Mouse (Mus musculus): ENCODE data around the gene Lhfpl2.

The Lhfpl2 gene

DNA sequence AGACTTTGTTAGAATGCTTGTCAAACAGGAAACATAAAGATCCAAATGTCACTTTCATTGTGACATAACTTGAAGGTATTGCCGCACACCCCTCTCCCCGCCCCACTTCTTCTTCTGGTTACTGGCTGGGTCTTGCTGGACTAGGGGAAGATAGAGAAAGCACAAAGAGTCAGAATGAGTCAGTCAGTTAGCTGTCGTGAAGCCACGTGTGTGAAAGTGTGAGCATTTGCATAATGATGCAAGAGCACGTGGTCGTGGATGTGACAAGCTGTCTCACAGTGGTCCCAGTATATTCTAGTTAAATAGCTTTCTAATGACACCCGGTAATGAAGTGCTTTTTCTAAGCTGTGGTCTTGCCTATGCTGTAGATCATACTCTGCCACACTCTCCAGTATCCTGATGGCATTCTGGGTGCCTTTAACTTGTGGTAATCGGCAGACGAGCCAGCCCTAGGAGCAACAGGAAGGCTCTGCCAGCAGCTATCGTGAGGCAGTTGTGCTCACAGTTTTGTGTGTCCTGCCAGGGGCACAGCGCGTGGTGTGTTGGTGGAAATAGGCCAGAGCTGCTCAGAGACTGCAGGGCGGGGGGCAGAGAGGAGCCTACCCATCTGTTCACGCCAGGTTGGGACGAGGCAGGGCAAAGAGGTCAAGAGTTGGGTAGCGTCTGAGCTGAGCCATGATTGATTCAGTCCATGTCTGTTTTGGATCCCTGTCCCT is 40.9 kb downstream of the Lhfpl2 start:
- DNase-seq (ENCODE audit: low spot score in 2 of 2), result peak; percentile 1 to 10

DNA sequence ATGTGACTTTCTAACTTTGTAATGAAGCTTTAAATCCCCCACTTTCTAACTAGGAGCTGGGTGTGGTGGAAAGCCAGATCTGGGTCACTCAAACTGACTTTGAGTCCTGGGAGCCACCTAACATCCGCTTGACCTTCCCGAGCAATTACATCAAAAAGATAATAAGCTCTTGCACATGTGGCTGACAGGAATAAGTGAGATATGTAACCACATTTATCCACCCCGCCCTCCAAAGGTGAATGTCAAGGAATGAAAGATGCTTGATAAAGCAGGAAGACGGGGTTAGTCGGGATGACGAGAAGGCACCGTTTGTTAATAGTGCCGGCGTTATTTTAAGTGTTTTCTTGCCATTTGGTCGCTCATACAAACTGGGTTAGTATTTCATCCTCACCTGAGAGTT is 41.5 kb downstream of the Lhfpl2 start:
- DNase-seq (ENCODE audit: low spot score in 2 of 2), result no peak

GRCm38 (mm10) chr13:94100361-94100760 is 42.8 kb downstream of the Lhfpl2 start:
- DNase-seq (ENCODE audit: low spot score in 2 of 2), result no peak

DNA sequence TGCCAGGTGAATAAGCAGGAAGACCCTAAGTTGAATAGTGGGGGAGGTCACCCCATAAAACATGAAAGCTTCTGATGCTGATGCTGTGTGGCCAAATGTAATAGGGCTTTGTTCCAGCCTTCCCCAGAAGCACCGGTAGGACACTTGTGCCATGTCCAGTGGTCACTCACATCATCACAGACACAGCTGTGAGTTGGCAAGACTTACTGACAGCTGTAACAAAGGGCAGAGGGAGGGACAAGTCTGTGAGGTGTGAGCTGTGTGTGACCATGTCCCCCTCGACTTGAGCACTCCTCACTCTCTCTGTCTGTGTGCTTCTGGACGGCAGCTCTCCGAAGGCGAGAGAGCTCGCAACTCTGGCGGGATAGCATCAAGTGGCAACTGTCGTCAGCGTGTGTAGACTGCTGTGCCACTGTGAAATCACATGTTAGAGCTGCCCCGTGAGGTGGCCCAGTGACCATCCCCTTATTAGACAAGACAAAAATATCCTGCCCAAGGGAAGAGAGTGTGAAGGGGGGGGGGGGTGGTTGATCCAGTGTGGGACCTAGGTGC is 43.5 kb downstream of the Lhfpl2 start:
- DNase-seq (ENCODE audit: low spot score in 2 of 2), result no peak

DNA sequence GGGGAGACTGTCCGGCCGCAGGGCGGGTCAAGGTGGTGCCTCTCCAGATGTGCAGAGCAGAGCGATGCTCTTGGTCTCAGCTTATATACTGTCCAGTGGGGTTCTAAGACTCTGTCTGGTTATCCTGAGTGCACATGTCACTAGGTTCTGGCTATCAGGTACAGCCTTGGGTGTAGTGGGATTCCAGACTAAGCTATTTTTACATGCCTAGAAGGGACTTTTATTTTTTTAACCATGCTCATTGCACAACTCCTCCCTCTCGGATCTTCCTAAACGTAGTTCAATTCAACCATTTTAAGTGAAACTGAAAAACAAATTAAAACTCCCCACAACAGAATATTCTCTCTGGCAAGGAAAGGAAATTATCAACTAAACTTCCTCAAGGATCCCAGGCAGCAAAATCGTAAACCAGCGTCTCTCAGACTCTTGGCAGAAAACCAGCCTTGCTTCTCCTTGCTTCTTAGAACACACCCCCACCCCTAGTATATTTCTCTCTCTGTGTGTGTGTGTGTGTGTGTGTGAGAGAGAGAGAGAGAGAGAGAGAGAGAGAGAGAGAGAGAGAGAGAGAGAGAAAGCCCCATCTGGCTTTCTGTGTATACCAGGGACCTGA is 47.4 kb downstream of the Lhfpl2 start:
- no peak for DNase-seq (ENCODE audit: low spot score in 2 of 2)

GRCm38 (mm10) chr13:94106431-94106830 is 48.8 kb downstream of the Lhfpl2 start:
- DNase-seq (ENCODE audit: low spot score in 2 of 2), result no peak

GRCm38 (mm10) chr13:94106983-94107382 is 49.4 kb downstream of the Lhfpl2 start:
- no peak for DNase-seq (ENCODE audit: low spot score in 2 of 2)

DNA sequence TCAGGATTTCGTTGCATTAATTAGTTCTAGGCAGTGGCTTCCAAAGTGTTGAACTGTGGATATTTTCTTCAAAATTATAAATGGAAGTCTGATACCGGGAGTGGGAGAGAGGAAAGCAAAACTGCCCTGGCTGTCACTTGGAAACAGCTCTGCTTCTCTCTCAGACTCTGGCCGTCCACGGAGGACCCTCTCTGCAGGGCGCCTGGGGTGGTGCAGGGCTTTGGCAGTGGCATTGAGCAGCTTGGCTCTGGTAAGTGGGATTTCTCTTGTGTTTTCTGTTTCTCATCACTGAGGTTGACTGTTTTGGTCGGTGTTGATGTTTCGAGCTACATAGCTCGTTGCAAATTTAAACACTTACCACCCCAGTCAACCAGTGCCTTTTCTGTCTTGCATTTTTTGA is 53.0 kb downstream of the Lhfpl2 start:
- DNase-seq (ENCODE audit: low spot score in 2 of 2), result no peak

DNA sequence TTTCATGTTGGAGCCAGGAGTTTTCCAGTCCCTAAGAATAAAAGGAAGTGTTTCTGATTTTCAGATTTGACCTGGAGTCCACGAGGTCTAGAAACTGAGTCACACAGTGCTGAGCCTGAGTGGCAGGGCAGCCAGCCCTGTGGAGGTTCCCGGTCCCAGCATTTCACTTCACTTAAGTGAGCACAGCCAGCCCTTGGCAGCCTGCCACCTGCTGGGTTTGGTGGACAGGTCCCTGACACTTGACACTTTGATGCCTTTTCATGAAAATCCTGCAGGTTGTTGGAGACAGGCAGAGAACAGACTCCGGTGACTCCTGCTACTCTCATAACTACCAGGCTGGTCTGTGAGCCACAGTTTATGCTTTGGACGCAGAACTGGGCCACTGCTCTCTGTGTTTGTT is 57.9 kb downstream of the Lhfpl2 start:
- no peak for DNase-seq (ENCODE audit: low spot score in 2 of 2)

- no peak for DNase-seq (ENCODE audit: low spot score in 2 of 2)
Observed at GRCm38 (mm10) chr13:94116705-94117410, 59.3 kb downstream of the Lhfpl2 start.

GRCm38 (mm10) chr13:94117522-94117921 is 59.9 kb downstream of the Lhfpl2 start:
- no peak for DNase-seq (ENCODE audit: low spot score in 2 of 2)

DNA sequence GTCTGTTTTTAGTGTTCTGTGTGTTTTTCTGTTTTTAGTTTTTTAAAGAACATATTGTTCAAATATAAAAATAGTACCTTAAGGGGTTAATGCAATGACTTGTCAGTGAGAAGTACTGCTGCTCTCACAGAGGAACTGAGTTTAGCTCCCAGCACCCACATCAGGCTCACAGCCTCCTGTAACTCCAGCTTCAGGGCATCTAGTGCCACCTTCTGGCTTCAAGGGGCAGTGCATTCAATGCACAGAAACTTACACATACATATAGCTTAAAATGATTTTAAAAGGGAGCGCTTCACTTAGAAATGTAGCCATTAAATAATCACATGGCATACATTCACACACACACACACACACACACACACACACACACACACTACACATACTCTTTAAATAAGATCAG is 60.5 kb downstream of the Lhfpl2 start:
- DNase-seq (ENCODE audit: low spot score in 2 of 2), result no peak

- no peak for DNase-seq (ENCODE audit: low spot score in 2 of 2)
Observed at GRCm38 (mm10) chr13:94119309-94119708, 61.7 kb downstream of the Lhfpl2 start.

DNA sequence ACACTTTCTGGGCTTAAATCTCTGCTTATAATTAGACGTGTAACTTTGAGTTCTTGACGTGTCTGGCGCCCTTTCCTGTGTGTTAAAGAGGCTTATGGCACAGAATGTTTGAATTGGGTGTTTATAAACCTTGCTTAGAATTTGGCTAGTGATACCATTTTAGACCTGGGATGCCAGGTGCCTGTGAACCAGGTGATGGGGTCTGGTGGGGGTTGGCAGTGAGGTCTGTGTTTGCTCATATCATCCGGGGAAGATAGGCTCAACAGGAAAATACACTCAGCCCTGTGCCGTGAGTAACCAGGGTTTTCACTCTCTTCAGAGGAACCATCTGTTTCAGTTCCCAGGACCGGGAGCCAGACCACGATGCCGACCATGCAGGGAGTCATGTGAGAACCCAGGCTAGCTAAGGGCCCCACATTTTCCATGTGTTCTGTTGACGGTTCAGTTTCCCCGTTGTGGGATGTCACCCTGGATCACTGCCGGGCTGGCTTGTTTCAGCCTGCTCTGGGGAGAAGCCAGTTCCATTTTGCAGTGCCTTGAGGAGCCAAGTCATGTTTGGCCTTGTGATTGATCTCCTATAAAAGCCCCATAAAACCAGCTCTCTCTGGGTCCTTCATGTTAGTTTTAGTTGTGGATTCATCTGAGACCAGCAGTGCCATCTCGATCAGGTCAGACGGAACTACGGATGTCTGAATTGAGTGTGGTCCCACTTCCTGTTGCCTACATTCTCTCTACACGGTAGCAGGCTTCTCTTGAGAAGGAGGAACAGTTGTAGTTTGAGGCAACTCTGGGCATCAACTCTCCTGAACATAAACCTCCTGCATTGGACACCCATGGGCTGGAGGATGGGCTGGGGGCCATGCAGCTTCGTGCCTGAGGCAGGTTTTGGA is 65.4 kb downstream of the Lhfpl2 start:
- DNase-seq (ENCODE audit: low spot score in 2 of 2), result no peak

- DNase-seq (ENCODE audit: low spot score in 2 of 2), result no peak
Observed at GRCm38 (mm10) chr13:94130394-94130793, 72.8 kb downstream of the Lhfpl2 start.

GRCm38 (mm10) chr13:94131135-94131534 is 73.5 kb downstream of the Lhfpl2 start:
- no peak for DNase-seq (ENCODE audit: low spot score in 2 of 2)

DNA sequence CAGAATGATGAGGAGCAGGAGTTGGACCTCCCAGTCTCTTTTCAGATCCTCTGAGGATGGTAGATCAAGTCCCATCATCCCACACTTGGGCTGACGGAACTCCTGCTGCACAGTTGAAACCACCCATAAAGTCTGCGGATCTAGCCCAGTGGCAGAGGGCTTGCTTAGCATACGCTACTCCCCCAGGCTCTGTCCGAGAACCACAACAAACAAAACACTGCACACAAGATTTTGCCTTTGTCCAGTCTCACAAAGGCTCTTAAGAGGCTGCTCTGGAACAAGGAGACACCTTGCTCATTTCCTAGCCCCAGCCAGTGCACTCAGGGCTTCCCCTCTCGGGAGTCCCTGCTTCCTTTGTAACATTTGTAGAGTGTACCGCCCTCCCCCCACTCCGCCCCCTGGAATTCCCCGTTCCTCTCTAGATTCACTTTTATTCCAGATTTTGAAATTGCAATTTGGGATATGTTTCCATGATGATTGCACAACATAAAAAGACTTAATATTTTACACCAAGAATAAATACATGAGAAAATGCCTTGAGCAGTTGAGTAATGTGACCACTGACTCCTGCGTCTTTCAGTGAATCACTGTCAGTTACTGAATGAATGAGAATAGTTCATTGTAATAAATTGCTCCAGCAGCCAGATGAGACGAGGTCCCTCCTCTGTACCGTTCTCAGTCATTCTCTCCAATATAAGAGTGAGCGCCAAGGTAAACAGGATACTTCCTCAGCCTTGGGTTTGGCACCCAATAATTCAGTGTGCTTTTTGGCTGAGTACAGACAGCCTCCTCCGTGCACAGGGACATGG is 74.8 kb downstream of the Lhfpl2 start:
- DNase-seq (ENCODE audit: low spot score in 2 of 2), result no peak

- no peak for DNase-seq (ENCODE audit: low spot score in 2 of 2)
Observed at GRCm38 (mm10) chr13:94134646-94135045, 77.0 kb downstream of the Lhfpl2 start.

- DNase-seq (ENCODE audit: low spot score in 2 of 2), result no peak
Observed at GRCm38 (mm10) chr13:94135180-94135579, 77.6 kb downstream of the Lhfpl2 start.

DNA sequence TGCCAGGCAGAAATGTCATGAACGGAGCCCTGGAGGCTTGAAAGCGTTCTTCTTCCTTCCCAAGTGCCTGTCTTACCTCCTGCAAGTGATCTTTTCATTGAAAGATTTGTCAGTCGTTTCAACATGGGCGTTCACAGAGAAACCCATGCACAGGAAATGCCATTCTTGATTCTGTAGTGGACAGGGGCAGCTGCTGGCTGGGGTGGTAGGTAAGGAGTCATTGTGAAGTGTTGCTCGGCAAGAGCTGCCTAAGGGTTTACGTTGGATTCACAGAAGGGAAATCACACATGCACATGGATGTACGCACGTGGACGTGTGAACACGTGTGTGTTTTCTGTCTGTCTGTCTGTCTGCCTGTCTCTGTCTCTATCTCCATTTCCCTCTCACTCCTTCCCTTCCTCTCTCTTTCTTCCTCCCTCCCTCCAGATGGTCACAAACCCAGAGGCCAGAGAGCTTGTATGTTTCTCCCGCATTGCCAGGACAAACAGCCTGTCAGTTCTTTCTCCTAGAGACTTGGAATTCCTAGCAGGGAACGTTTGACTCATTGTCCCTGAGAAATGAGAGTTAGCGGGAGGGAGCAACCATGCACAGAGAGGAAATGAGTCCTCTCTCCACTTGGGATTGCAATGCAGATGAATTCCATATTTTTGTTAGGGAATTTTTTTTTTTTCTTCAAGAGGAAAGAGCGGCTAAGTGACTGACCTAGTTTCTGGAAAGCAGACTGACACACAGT is 82.3 kb downstream of the Lhfpl2 start:
- DNase-seq (ENCODE audit: low spot score in 2 of 2), result no peak

Data from natural killer cell, adult 2 months (primary cell).